Mouse (Mus musculus): ENCODE data around the gene Adcy3.

The Adcy3 gene

DNA sequence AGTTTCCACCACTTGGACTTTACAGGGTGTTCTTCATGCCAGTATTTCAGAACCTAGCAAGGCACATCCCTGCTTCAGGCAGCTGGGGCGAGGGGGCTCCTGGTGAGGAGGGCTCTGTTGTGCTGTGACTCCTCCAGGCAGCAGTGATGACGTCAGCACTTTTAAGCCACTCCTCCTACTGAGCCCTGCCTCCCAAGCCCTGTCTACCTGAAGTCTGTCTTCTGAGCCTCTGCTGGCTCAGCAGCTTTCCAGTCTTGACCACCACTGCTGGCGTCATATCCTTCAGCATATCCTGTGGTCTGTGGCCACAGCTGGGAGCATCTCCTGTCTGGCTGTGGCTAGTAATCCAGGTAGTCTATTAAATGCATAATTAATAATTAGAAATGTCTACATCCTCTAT lies 47.6 kb downstream of the Adcy3 start:
- no peak for DNase-seq (ENCODE audit: extremely low spot score, low spot score)

DNA sequence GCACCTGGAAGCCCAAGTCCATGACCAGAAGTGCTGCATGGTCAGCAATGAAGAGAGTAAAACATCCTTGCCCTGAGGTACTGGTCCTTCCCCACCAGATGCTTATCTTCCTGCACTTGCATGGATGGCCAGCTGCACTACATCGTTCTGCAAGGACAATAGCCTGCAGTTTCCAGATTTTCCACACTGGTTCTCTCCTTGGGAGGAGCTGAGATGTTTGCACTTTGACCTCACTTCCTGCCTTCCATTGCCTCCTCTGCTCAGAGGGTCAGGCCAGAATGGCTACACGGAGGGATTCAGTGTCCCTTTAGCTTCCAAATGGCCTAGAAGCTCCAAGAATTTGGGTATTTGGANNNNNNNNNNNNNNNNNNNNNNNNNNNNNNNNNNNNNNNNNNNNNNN lies 51.7 kb downstream of the Adcy3 start:
- no peak for DNase-seq (ENCODE audit: extremely low spot score, low spot score)

DNA sequence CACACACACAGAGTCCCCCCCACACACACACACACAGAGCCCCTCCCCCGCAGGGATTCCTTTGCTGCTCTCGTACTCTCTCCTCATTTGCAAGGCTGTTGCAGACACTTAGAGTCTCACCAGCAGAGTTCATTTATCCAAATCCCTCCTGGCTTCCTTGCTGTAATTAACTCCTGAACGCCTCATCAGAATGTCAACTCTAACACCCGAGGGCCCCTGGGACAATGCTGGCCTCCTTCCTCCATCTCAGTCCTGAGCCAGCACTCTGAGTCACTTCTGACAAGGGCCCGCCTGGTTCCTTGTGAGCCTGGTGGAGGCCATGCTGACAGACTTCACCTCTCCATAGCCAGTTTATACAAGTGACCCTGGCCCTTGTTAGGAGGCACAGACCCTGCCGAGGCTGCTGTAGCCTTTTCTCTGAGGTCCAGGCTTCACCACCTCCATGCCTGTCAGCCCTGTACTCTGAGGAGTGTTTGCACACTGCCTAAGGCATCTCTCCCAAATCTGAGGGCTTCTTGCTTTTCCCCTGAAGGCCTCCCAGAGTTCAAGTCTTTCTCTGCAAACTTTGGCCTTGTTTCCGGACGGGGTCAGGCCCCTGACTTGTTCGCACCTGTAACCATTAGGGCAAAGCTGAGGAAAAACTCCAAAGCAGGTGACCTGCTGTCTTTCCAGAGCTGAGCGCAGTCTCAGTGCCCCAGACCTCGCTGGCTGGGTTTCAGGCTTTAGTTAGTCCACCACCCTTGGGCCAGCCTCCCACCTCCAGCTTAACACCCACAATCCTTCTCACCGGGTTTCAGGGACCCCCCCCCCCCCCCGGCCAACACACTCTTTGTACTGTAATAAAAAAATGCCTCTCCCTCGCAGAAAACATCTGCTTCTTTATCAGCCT lies 55.5 kb downstream of the Adcy3 start:
- DNase-seq (ENCODE audit: extremely low spot score, low spot score) = peak; percentile 51

DNA sequence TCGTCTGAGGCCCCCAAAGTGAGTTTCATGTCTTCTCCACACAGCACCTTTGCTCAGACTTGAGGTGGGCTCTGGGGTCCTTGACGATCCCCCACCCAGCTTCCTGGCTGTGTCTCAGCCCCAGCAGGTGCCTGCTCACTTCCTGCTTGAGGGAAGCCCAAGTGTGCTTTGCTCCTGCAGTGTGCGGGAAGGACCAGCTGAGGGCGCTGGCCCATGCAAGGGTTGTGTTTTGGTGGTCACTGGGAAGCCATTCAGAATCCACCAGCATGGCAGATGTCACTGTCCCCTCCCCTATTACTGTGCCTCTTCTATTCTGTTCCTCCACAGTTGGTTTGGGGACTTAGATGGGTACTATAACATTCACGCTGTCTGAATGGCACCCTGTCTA lies 56.2 kb downstream of the Adcy3 start:
- DNase-seq (ENCODE audit: extremely low spot score, low spot score) = peak; percentile 42

DNA sequence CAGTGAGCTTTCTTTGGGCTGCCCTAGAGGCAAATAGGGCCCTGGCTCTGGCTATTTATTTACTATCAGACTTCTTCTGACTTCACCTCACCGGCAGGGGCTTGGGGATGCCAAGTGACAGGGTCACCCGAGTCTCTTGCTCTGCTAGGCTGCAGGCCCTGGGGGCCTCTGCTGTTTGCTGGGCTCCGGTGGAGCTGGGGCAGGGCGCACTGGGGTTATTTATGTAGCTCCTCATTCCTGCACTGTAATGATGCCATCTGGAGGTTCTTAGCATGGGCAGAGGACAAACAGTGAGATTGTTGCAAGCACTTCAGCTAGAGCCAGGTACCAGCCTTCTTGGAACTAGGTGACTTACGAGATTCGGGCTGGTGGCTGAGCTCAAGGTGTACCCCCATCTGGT lies 59.6 kb downstream of the Adcy3 start:
- DNase-seq (ENCODE audit: extremely low spot score, low spot score) = no peak

DNA sequence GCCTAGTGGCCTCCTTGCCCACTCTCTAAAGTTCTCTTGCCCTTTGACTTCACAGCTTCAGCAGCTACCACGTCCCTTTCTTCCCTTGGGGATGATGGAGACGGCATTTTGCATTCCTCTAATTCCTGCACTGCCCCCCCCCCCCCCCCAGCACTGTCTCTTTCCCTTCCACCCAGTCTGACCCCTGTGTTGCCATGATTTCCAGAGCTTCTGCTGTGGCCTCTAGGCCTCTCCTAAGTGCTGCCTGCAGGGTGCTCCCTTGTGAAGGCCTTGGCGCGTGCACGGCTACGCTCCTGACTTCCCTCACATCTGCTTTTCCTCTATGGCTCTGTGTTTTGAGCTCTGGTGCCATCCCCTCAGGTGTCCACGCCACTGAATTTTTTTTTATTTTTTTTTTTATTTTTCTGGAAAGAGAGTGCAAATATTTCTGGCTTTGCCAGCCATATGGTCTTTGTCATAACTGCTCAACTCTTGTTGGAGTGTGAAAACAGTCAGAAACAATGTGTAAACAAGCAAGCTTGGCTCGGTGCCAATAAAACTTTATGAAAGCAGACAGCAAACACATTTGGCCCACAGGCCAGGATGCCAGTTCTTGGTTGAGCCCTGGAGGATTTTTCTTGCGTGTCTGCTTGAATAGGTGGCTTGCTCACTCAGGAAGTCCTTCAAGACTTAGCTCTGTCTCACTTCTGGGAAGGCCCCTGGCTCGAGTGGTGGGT lies 60.3 kb downstream of the Adcy3 start:
- no peak for DNase-seq (ENCODE audit: extremely low spot score, low spot score)

DNA sequence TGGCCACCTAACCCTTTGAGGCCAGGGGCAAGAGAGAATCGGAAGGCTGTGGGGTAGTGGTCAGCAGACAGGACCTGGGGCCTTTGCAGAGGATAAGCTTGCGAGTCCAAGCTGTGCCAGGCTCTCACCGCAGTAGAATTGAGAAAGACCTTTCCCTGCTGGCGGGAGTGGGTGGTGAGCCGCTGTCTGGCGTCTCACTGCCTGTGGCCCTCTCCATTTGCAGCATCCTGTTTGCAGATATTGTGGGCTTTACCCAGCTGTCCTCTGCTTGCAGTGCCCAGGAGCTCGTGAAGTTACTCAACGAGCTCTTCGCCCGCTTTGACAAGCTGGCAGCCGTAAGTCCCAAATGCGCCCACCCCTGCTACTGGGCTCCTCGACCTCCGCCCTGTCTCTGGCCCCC lies 61.7 kb downstream of the Adcy3 start:
- DNase-seq (ENCODE audit: extremely low spot score, low spot score) = no peak

DNA sequence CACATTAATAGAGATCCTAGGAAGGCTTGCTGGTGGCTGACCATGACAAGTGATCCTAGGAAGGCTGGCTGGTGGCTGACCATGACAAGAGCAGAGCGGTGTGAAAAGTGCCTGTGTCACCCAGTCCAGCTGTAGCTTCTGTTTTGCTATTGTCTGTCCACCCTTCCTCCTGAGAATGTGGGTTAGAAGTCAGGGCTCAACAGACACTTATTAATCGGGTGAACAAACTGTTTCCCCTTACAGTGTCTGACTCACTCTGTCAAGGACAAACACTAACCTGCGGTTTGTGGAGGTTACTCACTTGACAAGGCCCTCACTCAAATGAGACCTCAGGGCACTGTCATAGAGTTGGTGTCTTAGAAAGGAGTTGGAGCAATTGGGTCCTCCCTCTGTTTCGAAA lies 65.8 kb downstream of the Adcy3 start:
- DNase-seq (ENCODE audit: extremely low spot score, low spot score) = no peak

DNA sequence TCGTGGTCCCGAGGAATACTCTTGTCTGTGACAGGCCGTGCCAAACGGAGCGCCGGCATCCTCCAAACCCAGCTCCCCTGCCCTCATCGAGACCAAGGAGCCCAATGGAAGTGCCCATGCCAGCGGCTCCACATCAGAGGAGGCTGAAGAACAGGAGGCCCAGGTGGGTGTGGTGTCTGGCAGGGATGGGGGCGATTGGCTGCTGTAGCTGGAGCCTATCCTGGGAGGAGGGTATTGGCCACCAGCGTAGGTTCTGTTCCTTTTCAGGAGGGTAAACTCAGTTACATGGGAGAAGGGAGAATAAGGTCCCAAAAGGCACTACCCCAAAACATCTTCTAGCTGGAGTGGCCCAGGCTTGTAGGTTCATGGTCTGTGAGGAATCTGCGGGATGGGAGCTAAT lies 66.4 kb downstream of the Adcy3 start:
- no peak for DNase-seq (ENCODE audit: extremely low spot score, low spot score)

DNA sequence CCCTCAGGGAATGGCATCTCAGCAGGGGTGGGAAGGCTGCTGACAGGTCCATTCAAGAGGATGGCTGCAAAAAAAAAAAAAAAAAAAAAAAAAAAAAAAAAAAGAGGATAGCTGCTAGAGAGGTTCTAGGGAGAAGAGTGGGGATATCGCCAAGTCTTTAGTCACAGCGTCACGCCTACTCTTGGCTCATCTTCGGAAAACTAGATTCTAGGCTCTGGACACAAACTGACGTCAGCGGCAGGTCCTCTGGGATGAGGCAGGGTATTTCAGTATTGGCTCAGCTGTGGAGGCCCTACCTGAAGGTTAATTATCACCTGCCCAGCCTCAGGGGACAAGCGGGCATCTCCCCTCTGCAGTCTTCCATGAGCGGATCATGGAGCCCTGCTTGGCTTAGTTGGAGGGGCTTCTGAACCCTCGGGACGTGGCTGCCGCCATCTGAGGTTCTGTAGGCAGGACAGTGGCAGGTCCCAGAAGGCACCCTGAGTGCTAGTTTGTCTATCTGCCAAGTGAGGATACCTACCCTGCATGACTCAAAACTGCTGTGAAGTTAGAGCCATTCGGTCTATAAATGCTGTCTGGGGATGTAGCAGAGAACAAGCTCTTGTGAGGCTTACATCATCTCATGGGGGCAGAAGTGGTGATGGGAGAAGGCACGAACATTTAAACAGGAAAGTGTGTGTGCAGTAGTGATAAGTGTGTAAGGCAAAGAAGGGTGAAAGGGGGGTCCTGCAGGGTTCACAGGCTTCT lies 68.7 kb downstream of the Adcy3 start:
- DNase-seq (ENCODE audit: extremely low spot score, low spot score) = no peak

DNA sequence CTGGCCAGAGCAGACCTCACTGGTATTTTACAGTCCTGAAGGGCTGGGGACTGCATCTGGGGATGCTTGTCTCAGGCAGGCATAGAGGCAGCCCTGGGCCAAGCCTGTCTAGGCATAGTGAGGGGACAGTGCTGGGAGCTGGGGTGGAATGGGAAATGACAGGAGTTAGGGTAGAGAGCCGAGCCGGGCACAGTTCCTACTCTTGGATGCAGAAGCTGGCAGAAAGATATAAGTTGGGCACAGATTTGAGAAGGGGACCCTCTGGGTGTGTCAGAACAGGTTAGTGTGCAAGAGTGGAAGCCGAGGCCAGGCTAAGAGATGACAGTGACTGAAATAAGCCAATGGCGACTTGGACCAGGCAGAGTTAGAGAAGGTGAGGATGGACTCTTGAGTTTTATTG lies 69.3 kb downstream of the Adcy3 start:
- DNase-seq (ENCODE audit: extremely low spot score, low spot score) = no peak

DNA sequence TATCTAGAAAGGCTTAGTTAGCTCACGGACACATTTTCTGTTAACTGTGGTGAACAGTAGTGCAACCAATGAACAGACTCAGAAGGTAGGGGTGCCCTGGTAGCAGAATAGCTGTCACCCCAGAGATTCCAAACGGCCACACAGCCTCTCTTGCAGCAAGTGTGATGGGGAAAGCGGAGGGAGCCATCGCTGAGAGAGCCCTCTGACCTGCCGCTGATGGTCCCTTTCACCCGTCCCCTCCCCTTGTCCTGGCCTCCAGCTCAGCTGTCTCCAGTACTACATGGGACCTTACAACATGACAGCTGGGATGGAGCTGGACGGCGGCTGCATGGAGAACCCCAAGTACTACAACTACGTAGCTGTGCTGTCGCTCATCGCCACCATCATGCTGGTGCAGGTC lies 73.2 kb downstream of the Adcy3 start:
- DNase-seq (ENCODE audit: extremely low spot score, low spot score) = no peak

DNA sequence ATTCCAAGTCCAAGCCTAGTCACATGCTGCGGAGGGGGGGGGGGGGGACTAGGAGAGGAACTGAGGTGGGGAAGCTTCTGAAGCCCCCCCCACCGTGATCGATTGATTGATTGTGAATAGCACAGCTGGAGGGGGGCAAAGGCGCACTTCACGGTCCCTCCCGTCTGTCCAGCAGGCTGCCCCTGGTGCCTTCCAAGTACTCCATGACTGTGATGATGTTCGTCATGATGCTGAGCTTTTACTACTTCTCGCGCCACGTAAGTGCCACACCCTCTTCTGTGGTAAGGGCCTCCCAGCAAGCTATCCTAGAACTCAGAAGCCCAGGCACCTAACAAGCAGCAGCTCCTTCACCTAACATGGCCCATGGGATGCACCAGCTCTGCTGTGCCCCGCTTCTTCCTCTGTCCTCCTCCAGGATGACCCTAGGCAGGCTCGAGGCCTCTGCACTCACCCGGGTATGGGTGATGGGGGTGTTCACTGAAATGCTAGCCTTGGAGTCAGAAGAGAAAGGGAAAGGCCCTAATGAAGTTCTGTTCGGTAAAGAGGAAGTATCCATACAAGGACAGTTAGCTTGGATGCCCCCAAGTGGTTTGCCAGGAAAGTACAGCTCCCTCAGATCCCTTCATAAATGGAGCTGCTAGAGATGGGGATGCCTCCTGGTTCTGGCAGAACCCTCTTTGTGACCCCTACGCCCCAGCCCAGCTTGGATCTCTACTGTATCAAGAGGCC lies 75.7 kb downstream of the Adcy3 start:
- DNase-seq (ENCODE audit: extremely low spot score, low spot score) = no peak

DNA sequence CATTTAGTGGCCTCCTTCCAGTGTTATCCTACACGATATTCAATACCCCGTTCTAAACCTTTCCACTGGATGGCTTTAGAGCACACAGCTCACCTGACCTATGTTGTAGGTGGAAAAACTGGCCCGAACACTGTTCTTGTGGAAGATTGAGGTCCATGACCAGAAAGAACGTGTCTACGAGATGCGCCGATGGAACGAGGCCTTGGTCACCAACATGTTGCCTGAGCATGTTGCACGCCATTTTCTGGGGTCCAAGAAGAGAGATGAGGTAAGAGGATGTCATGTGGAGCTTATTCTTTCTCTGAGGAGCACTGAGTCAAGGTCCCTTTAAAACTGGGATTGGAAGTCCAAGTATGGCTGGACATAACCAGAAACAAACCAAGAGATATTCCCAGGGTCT lies 76.3 kb downstream of the Adcy3 start:
- no peak for DNase-seq (ENCODE audit: extremely low spot score, low spot score)

DNA sequence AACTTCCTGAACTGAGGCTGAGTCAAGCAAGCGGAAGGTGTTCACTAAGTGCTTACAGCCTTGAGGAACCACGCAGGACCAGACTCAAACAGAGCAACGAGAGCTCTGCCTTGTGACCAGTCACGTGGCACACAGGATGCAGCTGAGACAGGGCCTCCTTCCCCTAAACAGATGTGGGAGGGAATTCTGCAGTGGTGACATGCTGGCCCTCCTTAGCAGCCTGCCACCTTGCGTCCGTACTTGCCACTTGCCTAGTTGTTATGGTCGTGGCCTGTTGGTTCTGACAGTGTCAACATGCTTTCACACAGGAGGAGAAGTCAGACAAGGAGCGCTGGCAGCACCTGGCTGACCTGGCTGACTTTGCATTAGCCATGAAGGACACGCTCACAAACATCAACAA lies 78.3 kb downstream of the Adcy3 start:
- no peak for DNase-seq (ENCODE audit: extremely low spot score, low spot score)

DNA sequence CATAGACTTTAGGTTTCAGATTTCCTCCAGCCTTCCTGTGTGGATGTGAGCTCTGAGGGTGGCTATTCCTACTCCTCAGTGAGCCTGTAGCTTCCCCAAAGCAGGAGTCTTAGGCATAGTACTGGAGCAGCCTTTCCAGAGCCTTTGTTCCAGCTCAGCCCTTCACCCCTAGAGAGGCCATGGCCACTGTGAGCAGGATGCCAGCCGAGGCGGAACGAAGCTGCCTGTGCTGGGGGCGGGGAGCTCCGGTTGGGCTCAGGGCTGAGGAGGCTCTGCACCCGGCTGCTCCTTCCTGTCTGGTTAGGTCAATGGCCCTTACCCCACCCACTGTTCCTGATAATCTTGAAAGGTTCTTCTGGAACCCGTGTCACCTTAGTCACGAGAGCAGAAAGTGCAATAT lies 80.0 kb downstream of the Adcy3 start:
- DNase-seq (ENCODE audit: extremely low spot score, low spot score) = no peak

DNA sequence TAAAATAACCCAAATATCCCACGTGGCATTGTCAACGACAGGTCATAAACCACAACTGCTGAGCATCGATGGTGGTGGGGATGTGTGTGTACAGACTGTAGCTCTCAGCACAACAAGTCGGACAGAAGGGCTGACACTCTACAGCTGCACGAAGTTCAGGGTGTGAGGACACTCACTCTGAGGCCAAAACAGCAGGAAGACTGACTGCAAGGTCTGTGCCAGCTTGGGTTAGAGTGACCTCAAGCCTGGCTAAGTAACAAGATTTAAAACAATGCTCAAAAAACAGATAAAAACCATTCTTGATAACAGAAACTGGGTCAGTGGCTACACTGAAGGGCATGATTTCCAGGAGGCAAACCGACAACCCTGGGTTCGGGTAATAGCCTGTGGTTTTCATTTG lies 97.3 kb downstream of the Adcy3 start:
- no peak for DNase-seq (ENCODE audit: extremely low spot score, low spot score)

DNA sequence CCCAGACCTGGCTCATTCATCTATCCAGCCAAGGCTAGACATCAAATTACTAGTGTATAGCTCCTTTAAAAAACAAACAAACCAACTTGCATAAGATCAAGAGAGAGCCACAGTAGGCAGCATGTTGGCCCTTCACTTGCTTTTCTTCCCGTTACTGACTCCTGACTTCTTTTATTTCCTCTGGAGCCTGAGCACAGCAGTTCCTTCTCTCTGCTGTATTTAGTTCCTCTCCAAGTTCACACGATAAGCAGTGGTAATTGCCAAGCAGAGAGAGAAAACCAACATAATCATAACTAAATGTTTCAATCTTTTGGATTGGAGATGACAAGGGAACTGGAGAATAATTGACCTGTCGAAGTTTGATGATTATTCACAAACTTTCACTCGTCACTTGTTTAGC lies 99.9 kb downstream of the Adcy3 start:
- DNase-seq (ENCODE audit: extremely low spot score, low spot score) = no peak

DNA sequence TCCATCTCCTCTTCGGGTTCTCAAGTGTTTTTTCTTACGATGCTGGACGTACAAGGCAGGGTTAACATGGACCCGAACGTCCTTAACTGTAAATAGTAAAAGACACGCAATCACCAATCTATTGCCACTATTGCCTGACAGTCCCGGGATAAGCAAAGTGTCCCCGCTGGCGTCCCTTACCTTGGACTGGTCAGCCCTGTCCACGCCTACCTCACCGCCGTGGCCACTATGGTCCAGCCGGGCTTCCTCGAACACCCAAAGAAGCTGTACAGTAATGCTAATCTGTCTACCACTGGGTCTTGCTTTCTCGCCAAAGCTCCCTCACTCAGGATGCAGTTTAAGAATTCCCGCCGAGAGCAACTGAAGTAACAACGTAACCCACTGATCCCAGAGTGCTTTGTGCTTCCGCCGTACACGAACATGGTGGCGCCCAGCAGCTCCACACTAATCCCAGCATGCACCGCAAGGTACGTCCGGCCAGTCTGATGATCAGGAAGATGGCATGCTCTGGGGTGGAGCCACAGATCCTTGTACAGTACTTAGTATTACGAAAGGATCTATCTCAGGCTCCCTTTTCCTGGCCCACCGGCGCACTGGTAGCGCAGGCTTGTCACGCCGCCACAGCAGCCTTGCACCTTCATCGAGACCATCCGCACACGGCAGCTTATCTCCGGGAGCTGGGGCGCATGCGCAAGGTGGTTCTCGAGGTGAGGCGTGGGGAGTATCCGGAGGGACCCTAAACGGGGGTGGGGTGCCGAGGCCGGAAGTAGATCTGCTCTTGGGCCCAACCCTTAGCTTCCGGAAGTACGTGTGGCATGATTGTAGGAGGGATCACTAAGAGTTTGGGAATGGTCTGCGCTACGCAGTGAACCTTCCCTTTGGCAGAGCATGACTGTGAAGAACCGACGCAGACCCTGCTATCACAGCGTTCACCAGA lies 100.9 kb downstream of the Adcy3 start, which contains the start of the genes Ptrhd1 and Cenpo:
TSS of gene Ptrhd1 (plus strand) at position 456 of the 937 bp plus-strand sequence.
TSS of gene Cenpo (minus strand) at position 723 of the 937 bp plus-strand sequence.
- DNase-seq (ENCODE audit: extremely low spot score, low spot score) = peak; percentile 96

DNA sequence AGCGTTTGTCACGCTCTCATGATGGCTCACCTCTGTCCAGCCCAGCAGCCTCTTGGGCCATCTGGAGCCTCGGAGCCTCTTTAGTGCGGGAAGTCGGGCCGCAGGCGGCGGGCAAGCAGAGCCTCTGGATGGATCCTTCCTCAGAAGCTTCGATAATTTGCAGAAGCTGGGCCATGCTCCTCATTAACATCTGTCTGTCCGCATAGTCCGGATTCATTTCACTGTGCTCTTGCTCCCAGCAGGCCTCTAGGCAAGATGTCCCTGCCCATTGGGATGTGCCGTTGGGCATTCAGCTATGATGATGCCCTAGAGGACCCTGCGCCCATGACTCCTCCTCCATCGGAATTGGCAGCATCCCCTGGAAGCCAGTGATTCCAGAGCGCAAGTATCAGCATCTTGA lies 104.6 kb downstream of the Adcy3 start:
- no peak for DNase-seq (ENCODE audit: extremely low spot score, low spot score)
